Mouse (Mus musculus): ENCODE results near the gene Bmpr2. TPM values are rescaled to one million over a fixed set of nuclear protein-coding genes. Genes with fewer than 3 reads are reported as not detected.
A peak's percentile ranks its signal among the peaks of the same experiment; 100 is the strongest.

The Bmpr2 gene
- polyA plus RNA-seq, 1 experiment: 55.7 TPM

DNA sequence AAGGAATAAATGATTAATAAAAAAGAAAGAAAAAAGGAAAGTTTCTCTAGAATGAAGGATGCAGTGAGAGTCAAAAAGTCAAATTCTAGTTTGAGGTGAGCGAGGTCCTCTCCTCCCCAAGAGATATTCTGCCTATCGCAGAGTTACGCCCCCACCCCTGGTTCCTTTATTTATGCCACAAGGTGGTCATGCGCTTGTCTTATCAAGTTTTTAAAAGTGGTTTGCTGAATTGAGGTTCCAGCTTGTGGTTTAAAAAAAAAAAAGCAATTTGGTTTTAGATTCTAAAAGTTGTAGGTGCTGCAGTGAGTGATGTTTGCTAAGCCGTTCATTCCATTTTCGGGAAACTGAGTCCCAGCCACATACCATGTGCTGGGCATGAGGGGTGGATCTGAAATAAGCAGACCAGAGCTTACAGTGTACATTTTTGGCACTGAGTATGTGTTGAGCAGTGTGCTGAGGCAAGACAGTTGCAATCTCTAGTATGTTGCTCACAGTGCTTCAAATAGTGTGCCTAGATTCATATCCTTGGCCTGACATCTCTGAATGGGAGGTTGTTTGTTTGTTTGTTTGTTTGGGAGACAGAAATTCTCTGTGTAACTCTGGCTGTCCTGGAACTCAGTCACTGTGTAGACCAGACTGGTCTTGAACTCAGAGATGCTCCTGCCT, 141.6 kb downstream of the Bmpr2 start:
- DNase-seq: no peak
- Histone ChIP-seq H3K4me3 (replicated peaks; ENCODE audit: extremely low read depth, low read depth, low read length) (no peak overlapping the region), H3K4me1 (ENCODE audit: control insufficient read depth, insufficient read depth, low read length) (peaks cover 14% of the 10 kb centered on the region)
- no peak for TF ChIP-seq POLR2A (IDR thresholded peaks at IDR 0.05; ENCODE audit: borderline replicate concordance, extremely low read depth, low read depth, low read length)
- no peak for TF ChIP-seq CTCF (IDR thresholded peaks at IDR 0.05; ENCODE audit: insufficient read depth, low read length)
- WGBS: 88% methylated on average over 6 of the region's 6 CpGs

- WGBS: 66% methylated on average over 2 of the region's 2 CpGs
- no peak for DNase-seq
- H3K4me1 ChIP-seq (ENCODE audit: control insufficient read depth, insufficient read depth, low read length): peaks cover 14% of the 10 kb centered on the region
- H3K4me3 ChIP-seq (replicated peaks; ENCODE audit: extremely low read depth, low read depth, low read length): no peak overlapping the region
- no peak for TF ChIP-seq POLR2A (IDR thresholded peaks at IDR 0.05; ENCODE audit: borderline replicate concordance, extremely low read depth, low read depth, low read length)
- TF ChIP-seq CTCF (IDR thresholded peaks at IDR 0.05; ENCODE audit: insufficient read depth, low read length): no peak
These were observed 142.7 kb downstream of the Bmpr2 start for GRCm38 (mm10) chr1:59905916-59906315.

GRCm38 (mm10) chr1:59906819-59907521, 143.8 kb downstream of the Bmpr2 start:
- WGBS: 67% methylated on average over 13 of the region's 13 CpGs
- H3K4me1 ChIP-seq (ENCODE audit: control insufficient read depth, insufficient read depth, low read length): peaks cover 12% of the 10 kb centered on the region
- no peak overlapping the region for H3K4me3 ChIP-seq (replicated peaks; ENCODE audit: extremely low read depth, low read depth, low read length)
- no peak for DNase-seq
- TF ChIP-seq CTCF (IDR thresholded peaks at IDR 0.05; ENCODE audit: insufficient read depth, low read length) (no peak), POLR2A (IDR thresholded peaks at IDR 0.05; ENCODE audit: borderline replicate concordance, extremely low read depth, low read depth, low read length) (no peak)

DNA sequence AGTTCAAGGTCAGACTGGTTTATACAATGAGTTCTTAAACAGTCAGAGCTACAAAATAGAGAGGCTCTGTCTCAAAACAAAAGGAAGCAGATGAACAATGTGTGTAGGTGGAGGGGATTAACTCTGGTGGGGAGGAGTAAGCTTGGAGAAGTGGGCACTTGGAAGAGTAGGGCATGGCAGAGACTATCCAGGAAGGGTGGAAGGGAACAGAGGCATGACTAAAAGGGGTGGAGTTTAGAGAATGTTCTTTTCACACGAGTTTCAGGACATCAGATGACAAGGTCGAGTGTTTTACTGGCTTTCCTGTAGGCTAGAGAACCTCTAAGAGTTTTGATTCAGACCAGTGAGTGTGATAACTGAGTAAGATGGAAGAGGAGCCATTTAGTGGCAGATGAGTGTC, 144.5 kb downstream of the Bmpr2 start:
- no peak overlapping the region for H3K4me3 ChIP-seq (replicated peaks; ENCODE audit: extremely low read depth, low read depth, low read length)
- 13% methylated on average over 2 of the region's 2 CpGs for WGBS
- no peak for TF ChIP-seq CTCF (IDR thresholded peaks at IDR 0.05; ENCODE audit: insufficient read depth, low read length)
- H3K4me1 ChIP-seq (ENCODE audit: control insufficient read depth, insufficient read depth, low read length): peaks cover 10% of the 10 kb centered on the region
- no peak for DNase-seq

DNA sequence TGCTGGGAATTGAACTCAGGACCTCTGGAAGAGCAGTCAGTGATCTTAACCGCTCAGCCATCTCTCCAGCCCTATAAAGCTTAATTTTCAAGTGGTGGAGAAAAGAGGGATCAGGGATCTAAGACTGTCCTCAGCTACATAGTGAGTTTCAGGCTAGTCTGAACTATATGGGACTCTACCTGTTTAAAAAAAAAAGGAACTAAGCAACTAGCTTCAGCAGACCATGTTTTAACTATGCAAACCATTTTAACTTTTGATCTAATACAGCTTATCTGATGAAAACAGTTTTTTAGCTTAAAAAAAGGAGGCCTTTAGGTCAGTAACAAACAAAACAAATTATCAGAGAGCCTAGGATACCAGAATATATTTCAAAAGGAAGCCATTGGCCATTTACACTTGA, 147.7 kb downstream of the Bmpr2 start:
- TF ChIP-seq POLR2A (IDR thresholded peaks at IDR 0.05; ENCODE audit: borderline replicate concordance, extremely low read depth, low read depth, low read length): no peak
- no peak for TF ChIP-seq CTCF (IDR thresholded peaks at IDR 0.05; ENCODE audit: insufficient read depth, low read length)
- WGBS: 89% methylated on average over 1 of the region's 1 CpGs

GRCm38 (mm10) chr1:59912413-59913157, 149.4 kb downstream of the Bmpr2 start, which contains the start of gene Fam117b:
Gene Fam117b (plus strand): TSS chr1:59913006.
- WGBS: under 1% methylated on average over 72 of the region's 72 CpGs
- TF ChIP-seq CTCF (IDR thresholded peaks at IDR 0.05; ENCODE audit: insufficient read depth, low read length) (no peak), POLR2A (IDR thresholded peaks at IDR 0.05; ENCODE audit: borderline replicate concordance, extremely low read depth, low read depth, low read length) (peak; percentile 84)

More for the DNA sequence above, 147.7 kb downstream of the Bmpr2 start:
- DNase-seq: no peak
- Histone ChIP-seq H3K4me3 (replicated peaks; ENCODE audit: extremely low read depth, low read depth, low read length) (no peak overlapping the region), H3K4me1 (ENCODE audit: control insufficient read depth, insufficient read depth, low read length) (peaks cover 22% of the 10 kb centered on the region)

DNA sequence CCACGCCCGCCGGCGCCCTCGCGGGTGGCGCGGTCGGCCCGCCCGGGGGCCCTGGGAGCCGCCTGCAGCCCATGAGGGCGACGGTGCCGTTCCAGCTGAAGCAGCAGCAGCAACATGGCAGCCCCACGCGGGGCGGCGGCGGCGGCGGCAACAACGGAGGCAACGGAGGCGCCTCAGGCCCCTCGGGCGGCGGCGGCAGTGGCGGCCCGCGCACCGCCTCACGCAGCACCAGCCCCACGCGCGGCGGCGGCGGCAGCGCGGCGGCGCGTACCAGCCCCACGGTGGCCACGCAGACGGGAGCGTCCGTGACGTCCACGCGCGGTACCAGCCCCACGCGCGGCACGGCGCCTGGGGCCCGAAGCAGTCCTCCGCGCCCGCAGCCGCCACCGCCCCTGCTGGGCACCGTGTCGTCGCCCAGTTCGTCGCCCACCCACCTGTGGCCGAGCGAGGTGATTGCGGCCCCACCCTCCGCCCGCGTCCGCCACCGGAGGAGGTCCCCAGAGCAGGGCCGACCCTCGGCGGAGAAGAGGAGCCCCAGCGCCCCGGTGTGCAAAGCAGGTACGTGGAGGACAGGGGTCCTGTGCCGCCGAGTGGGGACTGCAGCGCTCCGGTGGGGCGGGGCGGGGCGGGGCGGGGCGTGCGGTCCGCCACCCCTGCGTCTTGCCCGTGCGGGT, 150.1 kb downstream of the Bmpr2 start:
- TF ChIP-seq CTCF (IDR thresholded peaks at IDR 0.05; ENCODE audit: insufficient read depth, low read length): no peak
- no peak for TF ChIP-seq POLR2A (IDR thresholded peaks at IDR 0.05; ENCODE audit: borderline replicate concordance, extremely low read depth, low read depth, low read length)
- H3K4me1 ChIP-seq (ENCODE audit: control insufficient read depth, insufficient read depth, low read length): peaks cover 20% of the 10 kb centered on the region
- peak; percentile 64 for DNase-seq
- peak overlapping the region; percentile 83 for H3K4me3 ChIP-seq (replicated peaks; ENCODE audit: extremely low read depth, low read depth, low read length)
- WGBS: under 1% methylated on average over 97 of the region's 98 CpGs

More at GRCm38 (mm10) chr1:59912413-59913157, 149.4 kb downstream of the Bmpr2 start, which contains the start of gene Fam117b:
- Histone ChIP-seq H3K4me1 (ENCODE audit: control insufficient read depth, insufficient read depth, low read length) (peaks cover 24% of the 10 kb centered on the region), H3K4me3 (replicated peaks; ENCODE audit: extremely low read depth, low read depth, low read length) (peak within 1 kb of the TSS; percentile 83)
- DNase-seq: peak; percentile 94

DNA sequence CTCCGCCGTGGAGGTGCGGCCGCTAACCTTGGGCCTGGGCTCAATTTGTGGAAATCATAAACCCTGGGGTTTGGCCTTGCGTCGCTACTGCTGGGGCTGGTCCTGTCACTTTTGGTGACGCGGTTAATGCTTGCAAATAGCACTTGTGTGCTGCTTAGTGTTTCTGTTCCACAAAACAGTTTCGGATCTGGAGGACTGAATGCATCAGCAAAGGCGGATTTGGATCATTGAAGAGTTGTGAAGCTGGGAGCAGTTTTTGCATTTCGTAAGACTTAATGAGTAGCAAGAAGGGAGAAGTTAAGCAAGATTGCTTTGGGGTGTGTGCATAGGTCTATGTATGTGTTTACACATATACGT, 150.6 kb downstream of the Bmpr2 start:
- H3K4me1 ChIP-seq (ENCODE audit: control insufficient read depth, insufficient read depth, low read length): peaks cover 20% of the 10 kb centered on the region
- DNase-seq: no peak
- peak overlapping the region; percentile 83 for H3K4me3 ChIP-seq (replicated peaks; ENCODE audit: extremely low read depth, low read depth, low read length)
- whole genome bisulfite sequencing: 1% methylated on average over 12 of the region's 12 CpGs
- TF ChIP-seq POLR2A (IDR thresholded peaks at IDR 0.05; ENCODE audit: borderline replicate concordance, extremely low read depth, low read depth, low read length) (0 out of 2 replicates have a peak, but pooled peaks have one; percentile 2), CTCF (IDR thresholded peaks at IDR 0.05; ENCODE audit: insufficient read depth, low read length) (no peak)

DNA sequence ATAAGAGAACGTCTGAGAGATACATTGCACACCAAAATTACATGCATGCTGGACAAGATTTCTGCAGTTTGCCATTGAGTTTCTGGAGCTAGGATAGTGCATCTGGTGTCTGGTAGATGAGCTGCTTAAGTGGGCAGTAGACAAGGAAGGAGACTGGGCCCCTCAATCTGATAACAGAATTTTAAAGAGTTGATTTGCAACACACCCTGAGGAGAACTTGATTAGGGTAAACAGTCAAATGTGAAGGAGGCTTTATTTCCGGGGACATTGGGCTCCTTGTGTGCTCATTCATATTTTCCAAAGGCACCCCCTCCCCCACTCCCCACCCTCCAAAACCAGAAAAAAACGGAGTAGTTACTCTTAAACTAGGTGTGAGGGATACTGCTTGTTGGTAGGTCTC, 151.6 kb downstream of the Bmpr2 start:
- no peak for TF ChIP-seq CTCF (IDR thresholded peaks at IDR 0.05; ENCODE audit: insufficient read depth, low read length)
- no peak for TF ChIP-seq POLR2A (IDR thresholded peaks at IDR 0.05; ENCODE audit: borderline replicate concordance, extremely low read depth, low read depth, low read length)
- Histone ChIP-seq H3K4me3 (replicated peaks; ENCODE audit: extremely low read depth, low read depth, low read length) (peak overlapping the region; percentile 66), H3K4me1 (ENCODE audit: control insufficient read depth, insufficient read depth, low read length) (peaks cover 20% of the 10 kb centered on the region)
- WGBS: 13% methylated on average over 3 of the region's 3 CpGs
- DNase-seq: no peak
